Mouse (Mus musculus) MN1 (cell line): Measurements from ENCODE around the gene Hcn4.

Source experiments
- DNase-seq: peaks from one replicate; pipeline ENCODE4 v3.0.0-alpha.2; 2016; ENCODE audit warnings: low spot score

Hcn4 gene

GRCm38 (mm10) chr9:58849576-58850315 lies 26.5 kb downstream of the Hcn4 start:
- no peak for DNase-seq

GRCm38 (mm10) chr9:58854931-58855330 lies 31.7 kb downstream of the Hcn4 start:
- DNase-seq: no peak

- no peak for DNase-seq
Measured at GRCm38 (mm10) chr9:58859080-58859635, 35.9 kb downstream of the Hcn4 start.

- peak; percentile 49 for DNase-seq
Measured at GRCm38 (mm10) chr9:58863826-58864225, 40.6 kb downstream of the Hcn4 start.

- peak; percentile 23 for DNase-seq
Measured at GRCm38 (mm10) chr9:58871141-58871540, 47.9 kb downstream of the Hcn4 start.

DNA sequence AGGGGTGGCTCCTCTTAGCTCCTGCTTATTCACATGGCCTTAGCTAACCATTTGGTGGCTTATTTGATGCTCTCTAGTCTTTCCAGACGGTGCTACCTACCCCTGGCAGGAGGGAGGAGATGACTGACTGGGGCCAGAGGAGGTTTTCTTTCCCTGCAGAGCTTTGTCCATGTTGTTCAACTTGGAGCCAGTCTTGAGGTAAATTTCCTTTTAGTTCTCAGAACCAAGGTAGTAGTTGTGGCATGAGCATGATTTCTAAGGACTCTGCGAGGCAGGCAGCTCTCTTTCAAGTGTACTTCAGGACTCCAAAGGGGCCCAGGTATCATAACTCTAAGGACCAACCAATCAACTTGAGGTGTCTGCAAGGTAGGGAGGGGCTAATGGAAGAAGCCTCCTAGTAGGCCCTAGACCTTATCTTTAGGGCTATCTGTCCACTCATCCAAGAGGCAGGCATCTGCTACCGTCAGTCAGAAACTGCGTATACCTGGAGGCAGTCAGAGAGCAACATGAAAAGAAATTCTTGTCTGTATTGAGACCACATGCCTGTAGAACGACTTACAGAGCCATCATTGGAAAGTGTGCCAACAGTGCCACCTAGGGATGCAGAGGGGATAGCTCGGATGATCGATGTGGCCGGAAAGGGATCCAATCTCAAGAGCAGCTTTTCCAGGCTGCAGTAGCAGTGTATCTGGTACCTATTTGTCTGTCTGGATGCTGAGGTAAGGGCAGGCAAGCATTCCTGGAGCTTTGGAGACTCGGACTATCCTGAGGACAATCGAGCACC lies 50.5 kb downstream of the Hcn4 start:
- peak; percentile 73 for DNase-seq

DNA sequence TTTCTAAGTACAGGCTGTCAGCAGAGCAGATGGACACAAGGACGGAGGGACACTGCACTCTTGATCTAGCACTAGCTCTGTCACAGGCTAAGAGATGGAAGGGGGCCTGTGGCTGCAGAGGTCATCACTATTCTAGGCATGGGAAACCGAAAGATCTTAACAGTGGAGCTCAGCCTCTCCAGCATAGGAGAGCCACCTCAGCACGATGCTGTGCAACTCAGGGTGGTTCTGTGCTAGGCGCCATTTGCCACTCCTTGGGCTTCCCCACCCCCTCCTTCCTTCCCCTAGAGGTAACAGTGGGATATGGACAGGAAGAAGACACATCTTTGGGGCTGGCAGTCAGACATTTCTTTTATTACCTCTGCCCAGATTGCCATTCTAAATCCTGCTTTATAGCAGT lies 51.1 kb downstream of the Hcn4 start:
- DNase-seq: no peak

DNA sequence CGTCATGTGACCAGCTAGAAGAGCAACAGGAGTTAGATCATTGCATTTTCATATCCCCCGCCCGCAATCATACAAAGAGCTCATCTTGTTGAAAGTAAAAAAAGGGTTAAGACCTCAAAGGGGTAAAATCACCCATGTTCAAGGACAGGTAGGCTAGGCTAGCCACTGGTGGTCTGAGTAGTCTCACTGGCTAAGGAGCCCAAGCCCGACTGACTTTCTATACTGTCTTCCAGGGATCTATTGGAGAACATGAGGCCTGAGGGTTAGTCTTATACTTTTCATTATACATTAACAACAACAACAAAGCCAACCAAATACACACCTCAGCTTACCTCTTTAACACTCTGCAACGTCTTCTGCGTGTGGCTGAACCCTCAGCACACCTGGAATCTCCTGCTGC lies 52.2 kb downstream of the Hcn4 start:
- no peak for DNase-seq

DNA sequence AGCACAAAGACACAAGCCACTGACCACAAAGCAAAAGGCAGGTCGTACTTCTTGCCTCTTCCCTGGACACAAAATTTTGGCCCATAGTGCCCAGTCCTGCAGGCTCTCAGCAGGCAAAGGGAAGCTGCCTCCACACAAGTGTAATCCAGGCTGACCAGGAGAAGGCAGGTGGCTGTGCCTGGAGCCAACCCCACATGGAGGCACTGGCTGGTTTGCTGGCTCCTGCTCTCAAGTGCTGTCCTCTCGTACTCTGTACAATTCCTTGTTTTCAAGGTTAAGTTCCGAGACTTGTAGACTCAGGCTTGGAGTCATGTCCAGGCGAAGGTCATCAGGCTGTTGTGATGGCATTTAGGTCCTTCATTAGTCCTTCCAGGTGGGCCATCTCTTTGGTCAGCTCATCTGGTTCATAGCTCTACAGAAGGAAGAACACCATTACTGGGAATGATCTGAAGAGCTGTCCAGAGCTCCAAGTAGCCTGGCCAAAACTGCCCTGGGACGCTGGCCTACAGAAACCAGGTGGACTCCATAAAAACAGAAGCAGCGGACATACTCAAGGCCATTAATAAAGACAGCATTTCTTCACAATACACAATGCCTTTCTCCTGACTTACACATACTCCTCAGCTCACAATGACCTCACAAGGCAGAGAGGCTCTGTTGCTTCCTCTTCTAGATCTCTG lies 53.9 kb downstream of the Hcn4 start:
- DNase-seq: no peak

GRCm38 (mm10) chr9:58879836-58880235 lies 56.6 kb downstream of the Hcn4 start:
- no peak for DNase-seq

- no peak for DNase-seq
Measured at GRCm38 (mm10) chr9:58882686-58883085, 59.5 kb downstream of the Hcn4 start.

GRCm38 (mm10) chr9:58889782-58890448 lies 66.7 kb downstream of the Hcn4 start:
- no peak for DNase-seq

- no peak for DNase-seq
Measured at GRCm38 (mm10) chr9:58890893-58891292, 67.7 kb downstream of the Hcn4 start.

DNA sequence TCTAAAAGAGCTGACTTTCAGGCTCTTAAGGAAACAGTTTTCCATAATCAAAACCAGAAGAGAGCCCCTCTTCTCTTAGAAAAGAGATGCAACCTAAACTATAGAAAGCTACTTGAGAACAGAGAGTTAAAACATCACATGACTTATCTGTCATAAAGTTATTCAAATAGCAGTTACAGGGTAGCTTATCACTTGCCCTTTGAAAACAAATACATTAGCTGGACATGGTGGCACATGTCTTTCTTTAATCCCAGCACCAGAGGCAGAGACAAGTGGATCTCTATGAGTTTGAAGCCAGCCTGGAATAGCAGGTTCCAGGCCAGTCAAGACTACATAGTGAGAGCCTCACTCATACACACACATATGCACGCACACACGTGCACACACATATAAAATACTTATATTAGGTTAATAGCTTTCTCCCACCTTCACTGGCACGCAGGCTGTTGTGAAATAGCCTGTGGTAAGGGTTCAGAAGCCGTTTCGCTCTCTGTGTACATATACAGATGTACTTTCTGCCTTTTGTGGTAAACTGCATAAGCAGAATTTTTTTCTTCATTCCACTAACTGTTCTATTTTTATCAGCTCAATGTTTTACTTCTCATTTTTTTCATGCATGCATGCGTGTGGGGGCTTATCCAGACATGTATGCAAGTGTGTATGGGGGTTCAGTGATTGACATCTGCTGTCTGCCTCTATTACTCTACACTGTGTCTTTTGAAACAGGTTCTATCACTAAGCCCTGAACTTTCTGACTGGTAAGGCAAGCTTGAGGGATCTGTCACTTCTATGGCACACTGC lies 68.8 kb downstream of the Hcn4 start:
- DNase-seq: no peak

DNA sequence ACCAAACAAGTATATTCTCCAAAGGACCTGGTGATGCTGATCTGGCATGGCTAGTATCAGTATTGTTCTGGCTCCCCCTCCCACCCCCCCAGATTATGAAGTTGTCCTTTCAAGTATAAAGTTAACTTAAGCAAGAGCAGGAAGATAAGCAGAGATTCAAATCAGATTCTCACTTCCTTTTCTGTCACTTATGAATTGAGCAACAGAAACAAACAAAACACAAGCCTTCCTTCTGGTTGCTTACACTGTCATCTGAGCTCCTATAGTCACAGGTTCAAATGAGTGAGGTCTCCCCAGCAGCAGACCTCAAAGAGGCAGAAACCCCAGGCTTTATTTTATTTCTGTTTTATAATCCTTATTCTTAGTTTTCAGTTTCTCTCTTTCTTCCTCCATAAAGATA lies 76.4 kb downstream of the Hcn4 start:
- DNase-seq: no peak

DNA sequence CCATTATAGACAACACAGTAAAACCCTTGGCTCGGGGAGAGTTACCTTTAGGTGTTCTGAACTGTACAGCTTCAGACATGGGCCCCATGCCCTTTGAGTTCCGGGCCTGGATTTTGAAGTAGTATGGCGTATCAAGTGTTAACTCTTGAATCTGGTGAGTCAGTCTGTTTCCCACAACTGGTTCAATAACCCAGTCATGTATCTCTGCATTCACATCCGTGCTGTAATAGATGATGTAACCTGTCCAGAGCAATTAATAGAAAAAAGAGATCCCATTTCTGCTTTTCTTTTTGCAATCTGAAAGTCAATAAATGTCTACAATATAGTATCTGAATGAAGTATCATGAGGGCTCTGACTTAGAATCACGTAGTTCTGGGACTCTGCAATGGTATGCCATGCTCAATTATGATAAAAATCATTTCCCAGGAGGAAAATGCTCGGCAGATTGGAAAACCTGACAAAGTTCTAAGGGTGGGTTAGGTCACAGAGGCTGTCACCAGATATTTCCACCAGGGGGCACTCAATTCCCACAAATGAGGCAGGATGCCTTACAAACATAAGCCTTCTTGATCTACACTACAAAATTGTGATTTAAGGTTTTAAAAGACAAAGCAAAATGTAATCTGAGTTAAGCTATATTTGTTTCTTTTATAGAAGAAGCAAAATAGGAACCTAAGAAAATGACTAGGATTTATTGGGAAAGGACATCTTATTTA lies 79.8 kb downstream of the Hcn4 start:
- peak; percentile 80 for DNase-seq
